Mouse (Mus musculus) ES-E14 (cell line): ENCODE measurements at regions not wholly inside any gene's neighbourhood (a gene's known extent, or its start where the extent isn't known, plus 50 kb on each side); places are given as distances from the start of the nearest gene placed in this dataset.
A peak's percentile ranks its signal among the peaks of the same experiment; 100 is the strongest.

Experiments used
- DNase-seq: peaks from one replicate; pipeline ENCODE4 v3.0.0-alpha.2; 2013; ENCODE audit warnings: low read depth, low spot score
- H3K27ac ChIP-seq: 2 replicates; pipeline ENCODE4 v1.5.1; 2012; ENCODE audit warnings: low read depth, mild to moderate bottlenecking, low read length, moderate library complexity, mixed read lengths; ENCODE audit not compliant: poor library complexity, insufficient read depth, severe bottlenecking
- H3K36me3 ChIP-seq: 2 replicates; pipeline ENCODE4 v1.6.1; 2012; ENCODE audit warnings: mild to moderate bottlenecking, low read length, moderate library complexity, mixed read lengths; ENCODE audit not compliant: control insufficient read depth, poor library complexity, insufficient read depth, severe bottlenecking
- H3K4me1 ChIP-seq, 2 experiments: fragments of 150-350 bp in 1 of 2; sonication (generic) in 1 of 2; 2 replicates each; pipeline ENCODE4 v1.6.1; 2012; ENCODE audit warnings: low read length in 2 of 2, mild to moderate bottlenecking in 1 of 2, mixed read lengths in 1 of 2; ENCODE audit not compliant: control insufficient read depth in 2 of 2, insufficient read depth in 2 of 2, poor library complexity in 1 of 2
- H3K4me3 ChIP-seq, 2 experiments: fragments of 150-350 bp in 1 of 2; sonication (generic) in 1 of 2; 2 replicates each; pipeline ENCODE4 v1.5.1; 2012; ENCODE audit warnings: low read length in 2 of 2, low read depth in 1 of 2, mild to moderate bottlenecking in 1 of 2, mixed read lengths in 1 of 2; ENCODE audit not compliant: insufficient read depth in 1 of 2, poor library complexity in 1 of 2, severe bottlenecking in 1 of 2
- H3K9ac ChIP-seq: 2 replicates; pipeline ENCODE4 v1.6.1; 2012; ENCODE audit warnings: low read depth, mild to moderate bottlenecking, low read length, mixed read lengths; ENCODE audit not compliant: poor library complexity, insufficient read depth, severe bottlenecking
- H3K9me3 ChIP-seq: fragments of 150-350 bp; sonication (generic); 2 replicates; pipeline ENCODE4 v1.6.1; 2012; ENCODE audit warnings: low read depth, mild to moderate bottlenecking, low read length; ENCODE audit not compliant: control insufficient read depth, insufficient read depth
- CHD2 ChIP-seq: IDR thresholded peaks from 2 replicates; pipeline ENCODE4 v1.6.1; 2014; ENCODE audit warnings: mild to moderate bottlenecking, low read depth, low read length, inconsistent platforms
- HCFC1 ChIP-seq: IDR thresholded peaks from 2 replicates; pipeline ENCODE4 v1.6.1; 2012; ENCODE audit warnings: low read length, inconsistent platforms, borderline replicate concordance; ENCODE audit not compliant: insufficient read depth
- MAFK ChIP-seq: IDR thresholded peaks from 2 replicates; pipeline ENCODE4 v1.6.1; 2014; ENCODE audit warnings: mild to moderate bottlenecking, low read depth, low read length, inconsistent platforms; ENCODE audit not compliant: insufficient read depth
- ZC3H11A ChIP-seq: IDR thresholded peaks from 2 replicates; pipeline ENCODE4 v1.6.1; 2012; ENCODE audit warnings: low read depth, mild to moderate bottlenecking, inconsistent platforms, low read length, borderline replicate concordance
- ZNF384 ChIP-seq: IDR thresholded peaks from 2 replicates; pipeline ENCODE4 v1.6.1; 2012; ENCODE audit warnings: low read depth, low read length, inconsistent platforms
- in situ Hi-C, 2 experiments: fragments of 600-800 bp; cut with MboI; formaldehyde crosslinking; loops; one replicate each; pipeline ENCODE4 v1.15.1; 2025; ENCODE audit warnings: low sequenced_read_pairs in 2 of 2, inconsistent platforms in 1 of 2; ENCODE audit not compliant: unreplicated experiment in 2 of 2

- TF ChIP-seq ZC3H11A (peak; percentile 89), MAFK (no peak)
- no peak overlapping the region for H3K27ac ChIP-seq
- H3K36me3 ChIP-seq: no peaks in the 10 kb centered on the region
- peak; percentile 74 for DNase-seq
- H3K9ac ChIP-seq: no peak overlapping the region
- in situ Hi-C loops: no loop called here
- no peaks in the 10 kb centered on the region for H3K9me3 ChIP-seq
- H3K4me3 ChIP-seq: no peak overlapping the region
- peaks cover 0 to 5% of the 10 kb centered on the region in 2 experiments; a peak in 1 of 4 replicates for H3K4me1 ChIP-seq
Measured at GRCm38 (mm10) chr10:83819266-83819949, 96.7 kb downstream of the 1500009L16Rik start.

DNA sequence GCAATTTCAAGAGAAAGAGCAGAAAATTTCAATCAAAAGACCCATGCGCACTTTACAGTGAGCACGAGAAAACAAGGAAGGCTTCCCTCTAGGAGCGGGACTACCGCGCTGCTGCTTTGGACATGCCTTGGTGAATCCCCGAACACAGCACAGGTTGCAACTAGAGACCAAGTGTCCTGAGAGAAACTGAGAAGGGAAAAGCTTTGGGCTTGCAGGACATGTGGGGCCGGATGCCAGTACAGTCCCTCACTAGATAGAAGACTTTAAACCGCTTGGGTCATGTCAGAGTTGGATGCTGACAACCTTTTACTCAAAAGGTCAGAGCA is 97.2 kb downstream of the 1500009L16Rik start:
- Histone ChIP-seq H3K27ac (no peak overlapping the region), H3K9me3 (no peaks in the 10 kb centered on the region), H3K4me3 (no peak overlapping the region), H3K36me3 (no peaks in the 10 kb centered on the region), H3K9ac (no peak overlapping the region), H3K4me1 (peaks cover 0 to 5% of the 10 kb centered on the region in 2 experiments; a peak in 1 of 4 replicates)
- in situ Hi-C loops: no loop called here
- TF ChIP-seq ZC3H11A (no peak), ZNF384 (no peak), CHD2 (no peak), HCFC1 (no peak), MAFK (no peak)
- DNase-seq: no peak

GRCm38 (mm10) chr10:83821089-83821488 is 98.4 kb downstream of the 1500009L16Rik start:
- Histone ChIP-seq H3K36me3 (no peaks in the 10 kb centered on the region), H3K9me3 (no peaks in the 10 kb centered on the region), H3K4me1 (peaks cover 0 to 5% of the 10 kb centered on the region in 2 experiments; a peak in 1 of 4 replicates), H3K27ac (no peak overlapping the region), H3K9ac (no peak overlapping the region), H3K4me3 (no peak overlapping the region)
- in situ Hi-C loops: no loop called here
- no peak for TF ChIP-seq ZC3H11A
- no peak for TF ChIP-seq CHD2
- TF ChIP-seq ZNF384: no peak
- no peak for TF ChIP-seq HCFC1
- DNase-seq: no peak

DNA sequence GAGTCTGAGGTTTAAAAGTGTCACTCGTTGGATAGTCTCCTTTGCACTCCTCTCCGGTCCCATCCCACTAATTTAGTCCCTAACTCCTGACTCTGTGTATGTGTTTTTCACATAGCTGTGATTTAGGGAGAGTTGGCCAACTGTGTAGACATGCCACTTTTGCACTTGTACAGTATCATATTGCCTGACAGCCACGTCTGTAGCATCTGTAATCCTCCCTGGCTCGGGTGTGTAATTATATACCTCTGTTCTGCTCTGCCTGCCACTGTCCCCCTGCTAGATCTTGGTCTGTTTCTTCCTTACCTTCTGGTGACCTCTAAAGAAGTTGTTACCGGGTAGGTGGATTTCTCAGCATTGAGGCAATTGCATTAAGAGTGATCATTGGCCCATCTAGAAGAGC is 103.4 kb downstream of the 1500009L16Rik start:
- in situ Hi-C loops: no loop called here
- H3K4me3 ChIP-seq: no peak overlapping the region
- DNase-seq: no peak
- no peak overlapping the region for H3K27ac ChIP-seq
- no peaks in the 10 kb centered on the region for H3K36me3 ChIP-seq
- no peaks in the 10 kb centered on the region for H3K9me3 ChIP-seq
- no peak overlapping the region for H3K9ac ChIP-seq
- TF ChIP-seq CHD2 (no peak), HCFC1 (no peak), MAFK (no peak), ZNF384 (no peak), ZC3H11A (no peak)
- no peaks in the 10 kb centered on the region for H3K4me1 ChIP-seq

- TF ChIP-seq ZC3H11A: no peak
- no peak for TF ChIP-seq CHD2
- no peak for TF ChIP-seq ZNF384
- TF ChIP-seq MAFK: no peak
- no peak for TF ChIP-seq HCFC1
- Histone ChIP-seq H3K9ac (no peak overlapping the region), H3K36me3 (no peaks in the 10 kb centered on the region), H3K9me3 (no peaks in the 10 kb centered on the region), H3K4me1 (no peaks in the 10 kb centered on the region), H3K4me3 (no peak overlapping the region), H3K27ac (no peak overlapping the region)
- in situ Hi-C loops: no loop called here
- no peak for DNase-seq
Measured at GRCm38 (mm10) chr10:83836351-83836750, 113.7 kb downstream of the 1500009L16Rik start.
